Mouse (Mus musculus): Measurements from ENCODE around the gene Rpl41. TPM values are rescaled to one million over a fixed set of nuclear protein-coding genes. Genes with fewer than 3 reads are reported as not detected.

The Rpl41 gene
- polyA plus RNA-seq, 1 experiment from 2014 or later: 3,364 TPM

DNA sequence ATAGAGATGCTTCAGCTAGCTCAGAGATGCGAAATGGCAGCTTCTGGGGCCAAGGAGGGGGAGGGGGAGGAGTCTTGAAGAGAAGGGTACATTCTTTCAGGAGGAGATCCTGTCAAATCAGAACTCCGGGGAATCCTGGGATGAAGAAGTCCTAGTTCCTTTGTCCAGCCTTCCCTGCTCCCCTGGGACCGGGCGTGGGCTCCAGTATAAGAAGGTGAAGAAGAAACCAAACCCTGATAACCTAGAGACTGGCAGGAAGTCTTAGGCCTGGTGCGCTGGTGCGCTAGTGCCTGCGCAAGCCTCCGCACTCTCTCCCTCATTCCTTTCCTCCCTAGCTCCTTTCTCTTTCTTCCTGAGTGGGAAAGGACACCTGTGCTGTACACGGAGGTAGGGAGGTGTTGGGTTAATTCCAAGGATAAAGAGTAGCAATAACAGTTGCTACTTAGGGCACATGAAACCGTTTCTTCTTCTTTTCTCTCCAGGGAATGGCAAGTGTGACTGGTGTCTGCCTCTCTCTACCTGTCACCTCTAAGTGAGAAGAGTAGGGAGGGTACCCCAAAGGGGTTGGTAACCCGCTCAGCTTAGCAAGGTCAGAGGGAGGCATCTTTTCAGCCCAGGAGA is 24.9 kb downstream of the Rpl41 start:
- Histone ChIP-seq H3K4me1 (ENCODE audit: control insufficient read depth, insufficient read depth, low read length) (peaks cover 10% of the 10 kb centered on the region), H3K9me3 (ENCODE audit: control insufficient read depth, low read length) (no peaks in the 10 kb centered on the region), H3K4me2 (ENCODE audit: low read depth, low read length) (peak overlapping the region; percentile 98), H3K4me3 (ENCODE audit: low read length) (peak overlapping the region; percentile 91), H3K27ac (ENCODE audit: low read length) (peak overlapping the region; percentile 88; the same call in 1 of the 2 replicates), H3K9ac (ENCODE audit: low read depth, low read length) (peak overlapping the region; percentile 89), H3K36me3 (ENCODE audit: control insufficient read depth, insufficient read depth, low read length) (peaks cover 6% of the 10 kb centered on the region), H3K27me3 (replicated peaks; ENCODE audit: control insufficient read depth, insufficient read depth, low read length) (no peaks in the 10 kb centered on the region)
- 27% methylated on average over 11 of the region's 11 CpGs for WGBS
- no peak for ATAC-seq

DNA sequence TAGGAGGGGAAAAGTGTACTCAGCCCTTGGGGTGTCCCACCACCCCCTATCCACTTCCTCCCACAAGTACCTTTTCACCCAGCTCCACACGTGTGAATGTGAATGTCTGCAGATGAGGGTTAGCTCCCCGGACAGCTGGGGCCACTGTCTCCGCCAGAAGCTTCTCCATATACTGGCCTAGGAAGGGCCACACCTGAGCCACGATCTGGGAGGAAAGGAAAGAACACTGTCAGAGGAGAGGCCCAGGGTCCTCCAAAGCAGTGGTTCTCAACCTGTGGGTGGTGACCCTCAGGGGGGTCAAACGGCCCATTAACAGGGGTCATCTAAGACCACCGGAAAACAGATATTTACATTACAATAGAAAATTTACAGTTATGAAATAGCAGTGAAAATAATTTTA is 26.8 kb downstream of the Rpl41 start:
- peaks cover 10% of the 10 kb centered on the region for H3K4me1 ChIP-seq (ENCODE audit: control insufficient read depth, insufficient read depth, low read length)
- H3K9ac ChIP-seq (ENCODE audit: low read depth, low read length): no peak overlapping the region
- peaks cover 10% of the 10 kb centered on the region for H3K36me3 ChIP-seq (ENCODE audit: control insufficient read depth, insufficient read depth, low read length)
- no peak overlapping the region for H3K4me2 ChIP-seq (ENCODE audit: low read depth, low read length)
- WGBS: 77% methylated on average over 6 of the region's 6 CpGs
- ATAC-seq: no peak
- H3K27ac ChIP-seq (ENCODE audit: low read length): no peak overlapping the region
- H3K4me3 ChIP-seq (ENCODE audit: low read length): no peak overlapping the region
- H3K9me3 ChIP-seq (ENCODE audit: control insufficient read depth, low read length): no peaks in the 10 kb centered on the region
- no peaks in the 10 kb centered on the region for H3K27me3 ChIP-seq (replicated peaks; ENCODE audit: control insufficient read depth, insufficient read depth, low read length)

DNA sequence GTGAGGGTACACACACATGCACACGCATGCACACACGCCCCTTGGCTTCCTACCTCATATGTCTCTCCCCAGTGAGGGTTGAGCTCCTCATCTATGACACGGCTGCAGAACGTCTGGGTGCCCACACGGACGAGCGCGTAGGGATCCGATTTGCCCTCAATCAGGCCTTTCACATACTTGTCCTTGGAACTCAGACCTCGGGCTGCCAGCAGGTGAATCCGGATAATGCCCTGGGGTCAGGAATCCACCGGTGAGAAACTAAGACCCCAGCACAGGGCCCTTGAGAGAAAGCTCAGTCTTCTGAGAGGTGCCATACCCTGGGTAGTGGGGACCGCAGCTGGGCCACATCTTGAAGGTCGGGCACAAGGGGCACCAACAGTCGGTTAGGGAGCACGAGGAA is 28.5 kb downstream of the Rpl41 start:
- no peak overlapping the region for H3K4me2 ChIP-seq (ENCODE audit: low read depth, low read length)
- H3K4me3 ChIP-seq (ENCODE audit: low read length): no peak overlapping the region
- WGBS: 89% methylated on average over 16 of the region's 16 CpGs
- H3K9ac ChIP-seq (ENCODE audit: low read depth, low read length): no peak overlapping the region
- no peaks in the 10 kb centered on the region for H3K27me3 ChIP-seq (replicated peaks; ENCODE audit: control insufficient read depth, insufficient read depth, low read length)
- no peaks in the 10 kb centered on the region for H3K9me3 ChIP-seq (ENCODE audit: control insufficient read depth, low read length)
- H3K36me3 ChIP-seq (ENCODE audit: control insufficient read depth, insufficient read depth, low read length): peaks cover 11% of the 10 kb centered on the region
- no peak overlapping the region for H3K27ac ChIP-seq (ENCODE audit: low read length)
- ATAC-seq: no peak
- H3K4me1 ChIP-seq (ENCODE audit: control insufficient read depth, insufficient read depth, low read length): peaks cover 8% of the 10 kb centered on the region

DNA sequence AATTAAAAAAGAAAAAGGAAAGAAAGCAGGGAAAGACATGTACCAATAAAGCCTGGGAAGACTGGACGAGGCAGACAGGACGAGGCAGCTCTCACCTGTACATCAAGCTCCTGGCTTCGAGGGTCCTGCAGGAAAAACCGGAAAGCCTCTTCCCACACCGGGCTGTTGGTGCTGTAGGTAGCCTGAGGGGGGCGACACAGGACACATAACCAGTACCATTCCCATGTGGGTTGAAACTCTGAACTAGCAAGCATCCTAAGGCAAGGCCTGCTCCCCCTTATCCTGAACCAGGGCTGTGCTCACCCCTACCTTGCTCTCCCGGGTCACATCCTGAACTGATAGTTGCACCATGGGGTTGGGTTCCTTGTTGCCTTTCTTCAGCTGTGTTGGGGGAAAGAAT is 30.3 kb downstream of the Rpl41 start:
- no peak overlapping the region for H3K4me2 ChIP-seq (ENCODE audit: low read depth, low read length)
- H3K9ac ChIP-seq (ENCODE audit: low read depth, low read length): no peak overlapping the region
- WGBS: 76% methylated on average over 7 of the region's 7 CpGs
- no peaks in the 10 kb centered on the region for H3K27me3 ChIP-seq (replicated peaks; ENCODE audit: control insufficient read depth, insufficient read depth, low read length)
- H3K9me3 ChIP-seq (ENCODE audit: control insufficient read depth, low read length): no peaks in the 10 kb centered on the region
- H3K4me3 ChIP-seq (ENCODE audit: low read length): no peak overlapping the region
- peaks cover 12% of the 10 kb centered on the region for H3K36me3 ChIP-seq (ENCODE audit: control insufficient read depth, insufficient read depth, low read length)
- H3K4me1 ChIP-seq (ENCODE audit: control insufficient read depth, insufficient read depth, low read length): peaks cover under 1% of the 10 kb centered on the region; the same call in 1 of the 2 replicates
- no peak overlapping the region for H3K27ac ChIP-seq (ENCODE audit: low read length)
- ATAC-seq: no peak

DNA sequence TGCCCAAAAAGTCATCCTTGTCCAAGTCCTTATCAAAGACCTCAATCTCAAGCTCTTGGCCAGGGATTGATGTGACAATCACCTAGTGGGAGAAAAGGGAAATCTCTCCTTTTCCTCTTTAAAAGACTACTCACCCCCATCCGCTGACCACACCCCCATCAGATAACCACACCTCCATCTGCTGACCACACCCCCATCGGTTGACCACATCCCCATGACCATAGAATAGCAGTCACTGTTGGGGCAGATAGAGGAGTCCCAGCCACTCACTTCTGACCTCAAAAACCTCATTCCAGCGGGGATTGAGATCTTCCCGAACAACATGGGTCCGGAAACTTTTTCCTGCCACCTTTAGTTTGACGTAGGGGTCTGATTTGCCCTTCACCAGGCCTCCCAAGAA is 32.4 kb downstream of the Rpl41 start:
- Histone ChIP-seq H3K36me3 (ENCODE audit: control insufficient read depth, insufficient read depth, low read length) (peaks cover 12% of the 10 kb centered on the region), H3K27me3 (replicated peaks; ENCODE audit: control insufficient read depth, insufficient read depth, low read length) (no peaks in the 10 kb centered on the region), H3K4me1 (ENCODE audit: control insufficient read depth, insufficient read depth, low read length) (no peaks in the 10 kb centered on the region), H3K27ac (ENCODE audit: low read length) (no peak overlapping the region), H3K4me3 (ENCODE audit: low read length) (no peak overlapping the region), H3K9me3 (ENCODE audit: control insufficient read depth, low read length) (no peaks in the 10 kb centered on the region), H3K9ac (ENCODE audit: low read depth, low read length) (no peak overlapping the region), H3K4me2 (ENCODE audit: low read depth, low read length) (no peak overlapping the region)
- 43% methylated on average over 6 of the region's 6 CpGs for WGBS
- ATAC-seq: no peak

DNA sequence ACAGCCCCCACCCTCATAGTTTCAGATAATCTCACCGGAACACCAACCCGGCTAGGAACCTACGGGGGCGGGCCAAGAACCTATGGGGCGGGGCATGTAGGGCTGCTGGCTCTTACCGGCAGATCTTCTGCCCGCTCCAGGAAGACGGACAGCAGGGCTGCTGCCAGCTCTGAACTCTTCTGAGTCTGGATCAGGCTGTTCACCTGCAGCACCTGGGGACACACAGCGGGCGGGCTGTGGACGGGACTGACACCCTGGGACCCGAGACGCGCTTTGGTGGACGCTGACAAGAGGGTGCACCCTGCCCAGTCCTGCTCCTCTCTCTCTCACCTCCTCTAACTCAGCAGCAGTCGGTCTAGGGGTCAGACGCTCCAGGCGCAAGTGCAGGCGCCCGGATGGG is 33.1 kb downstream of the Rpl41 start:
- no peaks in the 10 kb centered on the region for H3K4me1 ChIP-seq (ENCODE audit: control insufficient read depth, insufficient read depth, low read length)
- H3K4me3 ChIP-seq (ENCODE audit: low read length): no peak overlapping the region; the same call in 1 of the 2 replicates
- H3K9ac ChIP-seq (ENCODE audit: low read depth, low read length): peak overlapping the region; percentile 44; the same call in 1 of the 2 replicates
- WGBS: 39% methylated on average over 20 of the region's 20 CpGs
- H3K27me3 ChIP-seq (replicated peaks; ENCODE audit: control insufficient read depth, insufficient read depth, low read length): no peaks in the 10 kb centered on the region
- no peak overlapping the region for H3K27ac ChIP-seq (ENCODE audit: low read length)
- no peaks in the 10 kb centered on the region for H3K9me3 ChIP-seq (ENCODE audit: control insufficient read depth, low read length)
- H3K36me3 ChIP-seq (ENCODE audit: control insufficient read depth, insufficient read depth, low read length): peaks cover 12% of the 10 kb centered on the region
- peak; percentile 57 for ATAC-seq
- H3K4me2 ChIP-seq (ENCODE audit: low read depth, low read length): peak overlapping the region; percentile 34

DNA sequence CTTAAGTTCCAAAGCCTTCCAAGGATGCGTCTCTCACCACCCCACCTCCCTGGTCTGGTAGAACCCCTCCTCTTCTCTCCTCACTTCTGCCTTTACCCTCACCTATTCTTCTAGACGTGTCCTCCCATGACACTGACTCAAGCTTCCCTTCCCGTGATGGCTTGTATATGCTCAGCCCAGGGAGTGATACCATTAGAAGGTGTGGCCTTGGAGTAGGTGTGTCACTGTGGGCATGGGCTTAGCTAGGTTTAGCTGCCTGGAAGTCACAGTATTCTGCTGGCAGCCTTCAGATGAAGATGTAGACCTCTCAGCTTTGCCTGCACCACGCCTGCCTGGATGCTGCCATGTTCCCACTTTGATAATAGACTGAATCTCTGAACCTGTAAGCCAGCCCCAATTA is 34.1 kb downstream of the Rpl41 start:
- Histone ChIP-seq H3K9me3 (ENCODE audit: control insufficient read depth, low read length) (no peaks in the 10 kb centered on the region), H3K27me3 (replicated peaks; ENCODE audit: control insufficient read depth, insufficient read depth, low read length) (no peaks in the 10 kb centered on the region), H3K4me1 (ENCODE audit: control insufficient read depth, insufficient read depth, low read length) (no peaks in the 10 kb centered on the region; the same call in 1 of the 2 replicates), H3K4me2 (ENCODE audit: low read depth, low read length) (no peak overlapping the region), H3K9ac (ENCODE audit: low read depth, low read length) (no peak overlapping the region), H3K4me3 (ENCODE audit: low read length) (no peak overlapping the region), H3K27ac (ENCODE audit: low read length) (no peak overlapping the region), H3K36me3 (ENCODE audit: control insufficient read depth, insufficient read depth, low read length) (peaks cover 10% of the 10 kb centered on the region; the same call in 1 of the 2 replicates)
- no peak for ATAC-seq
- 82% methylated on average over 4 of the region's 4 CpGs for WGBS

DNA sequence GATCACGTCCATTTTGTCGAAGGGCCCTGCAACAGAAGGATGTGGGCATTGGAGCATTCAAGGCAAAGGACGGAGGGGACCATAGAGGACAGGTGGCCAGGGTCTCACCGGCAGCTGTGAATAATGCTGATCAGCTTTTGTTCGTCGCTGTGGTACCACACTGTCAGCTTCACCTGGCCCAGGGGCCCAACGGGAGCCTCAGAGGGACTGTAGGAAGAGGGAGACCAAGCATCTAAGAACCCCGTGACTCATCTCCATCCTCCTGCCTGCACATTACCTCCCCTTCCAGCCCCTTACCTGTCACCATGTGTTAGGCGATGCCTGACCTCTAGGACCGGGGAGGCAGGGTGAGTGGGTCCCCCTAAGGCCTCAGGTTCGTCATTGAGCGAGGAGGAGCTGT is 37.3 kb downstream of the Rpl41 start:
- Histone ChIP-seq H3K27me3 (replicated peaks; ENCODE audit: control insufficient read depth, insufficient read depth, low read length) (no peaks in the 10 kb centered on the region), H3K9ac (ENCODE audit: low read depth, low read length) (no peak overlapping the region), H3K4me2 (ENCODE audit: low read depth, low read length) (no peak overlapping the region), H3K27ac (ENCODE audit: low read length) (no peak overlapping the region), H3K9me3 (ENCODE audit: control insufficient read depth, low read length) (no peaks in the 10 kb centered on the region), H3K4me3 (ENCODE audit: low read length) (no peak overlapping the region), H3K36me3 (ENCODE audit: control insufficient read depth, insufficient read depth, low read length) (peaks cover 7% of the 10 kb centered on the region; the same call in 1 of the 2 replicates), H3K4me1 (ENCODE audit: control insufficient read depth, insufficient read depth, low read length) (peaks cover under 1% of the 10 kb centered on the region; the same call in 1 of the 2 replicates)
- 87% methylated on average over 12 of the region's 12 CpGs for WGBS
- no peak for ATAC-seq

DNA sequence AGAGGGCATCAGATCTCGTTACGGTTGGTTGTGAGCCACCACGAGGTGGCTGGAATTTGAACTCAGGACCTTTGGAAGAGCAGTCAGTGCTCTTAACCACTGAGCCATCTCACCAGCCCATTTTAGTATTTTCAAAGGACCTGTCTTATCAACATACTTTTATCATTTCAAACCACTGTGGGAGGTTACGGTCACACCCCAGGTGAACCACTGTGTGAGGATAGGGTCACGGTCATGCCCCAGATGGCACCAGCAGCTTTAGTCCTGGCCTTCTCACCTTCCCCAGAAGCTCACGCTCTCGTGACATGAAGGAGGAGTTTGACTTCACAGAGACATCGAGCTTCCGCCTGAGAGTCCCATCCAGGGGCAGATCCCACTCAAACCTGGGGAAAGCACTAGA is 37.9 kb downstream of the Rpl41 start:
- Histone ChIP-seq H3K36me3 (ENCODE audit: control insufficient read depth, insufficient read depth, low read length) (peaks cover 7% of the 10 kb centered on the region; the same call in 1 of the 2 replicates), H3K9me3 (ENCODE audit: control insufficient read depth, low read length) (no peaks in the 10 kb centered on the region), H3K9ac (ENCODE audit: low read depth, low read length) (no peak overlapping the region), H3K4me3 (ENCODE audit: low read length) (no peak overlapping the region), H3K4me2 (ENCODE audit: low read depth, low read length) (no peak overlapping the region), H3K4me1 (ENCODE audit: control insufficient read depth, insufficient read depth, low read length) (peaks cover 4% of the 10 kb centered on the region; the same call in 1 of the 2 replicates), H3K27me3 (replicated peaks; ENCODE audit: control insufficient read depth, insufficient read depth, low read length) (no peaks in the 10 kb centered on the region), H3K27ac (ENCODE audit: low read length) (no peak overlapping the region)
- ATAC-seq: no peak
- WGBS: 90% methylated on average over 9 of the region's 9 CpGs

DNA sequence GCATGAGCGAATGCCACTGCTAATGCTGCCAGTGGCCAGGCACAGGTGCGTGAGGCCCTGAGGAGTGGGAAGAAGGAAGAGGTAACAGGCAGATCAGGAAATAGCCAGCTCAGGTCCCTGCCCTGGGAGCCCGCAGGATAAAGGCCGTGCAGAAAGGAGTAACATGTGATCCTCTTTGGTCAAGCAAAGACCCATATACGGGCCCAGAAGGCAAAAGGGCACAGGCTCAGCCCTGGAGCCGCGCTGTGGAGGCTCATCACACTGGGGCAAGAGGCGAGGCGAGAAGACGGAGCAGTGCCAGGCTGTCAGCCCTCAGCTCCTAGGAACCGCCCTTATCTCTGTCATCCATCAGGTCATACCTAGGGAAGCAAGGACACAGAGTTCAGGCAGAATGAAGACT is 38.8 kb downstream of the Rpl41 start:
- ATAC-seq: no peak
- H3K27me3 ChIP-seq (replicated peaks; ENCODE audit: control insufficient read depth, insufficient read depth, low read length): no peaks in the 10 kb centered on the region
- H3K4me2 ChIP-seq (ENCODE audit: low read depth, low read length): no peak overlapping the region
- H3K4me3 ChIP-seq (ENCODE audit: low read length): no peak overlapping the region
- H3K4me1 ChIP-seq (ENCODE audit: control insufficient read depth, insufficient read depth, low read length): peaks cover 4% of the 10 kb centered on the region; the same call in 1 of the 2 replicates
- 84% methylated on average over 11 of the region's 11 CpGs for WGBS
- H3K27ac ChIP-seq (ENCODE audit: low read length): no peak overlapping the region; the same call in 1 of the 2 replicates
- H3K9me3 ChIP-seq (ENCODE audit: control insufficient read depth, low read length): no peaks in the 10 kb centered on the region
- peaks cover 5% of the 10 kb centered on the region; the same call in 1 of the 2 replicates for H3K36me3 ChIP-seq (ENCODE audit: control insufficient read depth, insufficient read depth, low read length)
- H3K9ac ChIP-seq (ENCODE audit: low read depth, low read length): no peak overlapping the region
